Comparison of ENCODE assay signal across 19 mouse cellular contexts in the genomic region with DNA sequence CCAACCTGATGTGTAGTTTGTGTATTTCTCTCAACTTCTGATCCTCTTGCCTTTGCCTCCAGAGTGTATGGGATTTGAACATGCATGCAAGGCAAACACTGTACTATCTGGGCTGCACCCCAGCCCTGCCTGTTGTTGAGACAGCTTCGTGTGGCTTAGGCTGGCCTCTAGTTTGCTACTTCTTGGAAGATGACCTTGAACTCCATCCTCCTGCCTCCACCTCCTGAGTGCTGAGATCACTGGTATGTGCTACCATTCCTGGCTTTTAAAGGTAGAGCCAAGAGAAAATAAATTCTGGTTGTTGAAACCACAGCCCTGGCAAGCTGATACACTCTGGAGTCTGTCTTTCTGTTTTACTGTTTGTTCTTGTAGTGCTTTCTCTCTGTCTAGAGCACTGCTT. TPM values are rescaled to one million over a fixed set of nuclear protein-coding genes. Genes with fewer than 3 reads are reported as not detected.
DNase-seq lines count a peak whose midpoint lies in the region; ATAC-seq and TF ChIP-seq lines count a peak whose summit lies in the region.
"Had no signal": no experiment of that assay in that cellular context is flagged by ENCODE, and none has a peak within 500 bp of the region (broad histone marks: within the 10 kb centered on the region; RNA-seq: fewer than 3 reads in every experiment).

No protein-coding gene starts in this region.

- no peak overlapping the region for H3K9ac ChIP-seq in heart, embryonic 14.5 days (ENCODE audit: low read length)
- H3K9ac ChIP-seq: liver, embryonic 13.5 days; lung, embryonic 15.5 days; midbrain, embryonic 15.5 days had no signal

- H3K36me3 ChIP-seq in heart, embryonic 14.5 days (ENCODE audit: control insufficient read depth, insufficient read depth, low read length) = no peaks in the 10 kb centered on the region
- H3K36me3 ChIP-seq: liver, embryonic 13.5 days; lung, embryonic 15.5 days; midbrain, embryonic 15.5 days had no signal

- intact Hi-C loops in heart, postnatal 10 days (cut with DNase I) = no loop called here

- peaks cover 2 to 22% of the 10 kb centered on the region in 2 experiments for H3K4me1 ChIP-seq in heart, embryonic 14.5 days (ENCODE audit: control insufficient read depth in 2 of 2, insufficient read depth in 2 of 2, low read length in 2 of 2)
- H3K4me1 ChIP-seq in embryonic fibroblast, embryonic 13.5 days (ENCODE audit: control insufficient read depth, insufficient read depth, low read length) = peaks cover 7% of the 10 kb centered on the region; the same call in 1 of the 2 replicates

- H3K9me3 ChIP-seq in heart, embryonic 14.5 days (ENCODE audit: control insufficient read depth, low read length) = no peaks in the 10 kb centered on the region
- H3K9me3 ChIP-seq: liver, embryonic 13.5 days; lung, embryonic 15.5 days; midbrain, embryonic 15.5 days had no signal

- H3K4me3 ChIP-seq in heart, embryonic 14.5 days (ENCODE audit: control insufficient read depth in 1 of 2, insufficient read depth in 1 of 2, low read depth in 1 of 2, low read length in 2 of 2) = no peak overlapping the region
- H3K4me3 ChIP-seq in layer of hippocampus, adult 2 months = no peak overlapping the region
- no peak overlapping the region for H3K4me3 ChIP-seq in embryonic fibroblast, embryonic 13.5 days (ENCODE audit: insufficient read depth, low read length)
- H3K4me3 ChIP-seq: liver, embryonic 13.5 days; lung, embryonic 15.5 days; midbrain, embryonic 15.5 days had no signal

- no peaks in the 10 kb centered on the region for H3K27me3 ChIP-seq in heart, embryonic 14.5 days (ENCODE audit: control insufficient read depth, insufficient read depth, low read length)
- H3K27me3 ChIP-seq: liver, embryonic 13.5 days; lung, embryonic 15.5 days; midbrain, embryonic 15.5 days had no signal

- peak overlapping the region; percentile 25 to 52; a peak in 3 of 4 replicates for H3K27ac ChIP-seq in heart, embryonic 14.5 days (replicated peaks in 1 of 2; ENCODE audit: control insufficient read depth in 1 of 2, insufficient read depth in 1 of 2, low read depth in 2 of 2, low read length in 2 of 2)
- peak overlapping the region; percentile 3; the same call in 1 of the 2 replicates for H3K27ac ChIP-seq in layer of hippocampus, adult 2 months
- peak overlapping the region; percentile 52 for H3K27ac ChIP-seq in embryonic fibroblast, embryonic 13.5 days (ENCODE audit: insufficient read depth, low read length)
- H3K27ac ChIP-seq: liver, embryonic 13.5 days; lung, embryonic 15.5 days; macrophage; midbrain, embryonic 15.5 days had no signal

- TF ChIP-seq POLR2A in embryonic fibroblast, embryonic 13.5 days (IDR thresholded peaks at IDR 0.05; ENCODE audit: low read depth, low read length) = no peak

- TF ChIP-seq CTCF in layer of hippocampus, adult 2 months (conservative IDR thresholded peaks at IDR 0.05) = no peak
- TF ChIP-seq CTCF in embryonic fibroblast, embryonic 13.5 days (IDR thresholded peaks at IDR 0.05; ENCODE audit: borderline replicate concordance, insufficient read depth, low read length) = no peak

- no peak for DNase-seq in heart, postnatal 10 days
- DNase-seq in layer of hippocampus, adult 2 months (ENCODE audit: low spot score in 2 of 2) = no peak
- no peak for DNase-seq in layer of hippocampus, adult 9-10 months (ENCODE audit: low spot score)
- DNase-seq in Muller cell, postnatal 12 days (ENCODE audit: inconsistent ontology term) = peak; percentile 32
- no peak for DNase-seq in thymus, postnatal 25 days
- DNase-seq: adrenal gland, adult 2 months; cerebellum, adult 11 months; cerebellum, postnatal 25 days; gastrocnemius, postnatal 10 days; heart, postnatal 36 days; liver, embryonic 13.5 days; thymus, adult 2 months had no signal

- 16% methylated on average over 1 of the region's 1 CpGs for WGBS in heart, embryonic 14.5 days

- no peak for ATAC-seq in heart, embryonic 14.5 days (ENCODE audit: insufficient number of reproducible peaks, insufficient read depth, low FRiP score, low read depth)
- ATAC-seq: forebrain, embryonic 16.5 days; hindbrain, embryonic 16.5 days; midbrain, embryonic 15.5 days had no signal

- H3K4me2 ChIP-seq in heart, embryonic 14.5 days (ENCODE audit: low read length) = no peak overlapping the region
- H3K4me2 ChIP-seq: liver, embryonic 13.5 days; lung, embryonic 15.5 days; midbrain, embryonic 15.5 days had no signal

RNA-seq across cellular contexts. Expression of a gene that starts 21.2 kb away (rescaled TPM):
- 22.0 and 25.4 TPM in 2 replicates for polyA plus RNA-seq in heart, embryonic 14.5 days (2014; fragmentation: Nextera tagmentation; extraction: Ambion mirVana)
- 10 to 100 TPM; 32.5 to 32.6 TPM for total RNA-seq in heart, postnatal 10 days (2021)
- total RNA-seq in layer of hippocampus, adult 2 months (2021) = 10 to 100 TPM; 41.0 to 48.2 TPM
- polyA plus RNA-seq in embryonic fibroblast, embryonic 13.5 days (2011; ENCODE audit: insufficient read length, low read depth, missing spikeins) = 39.9 and 52.7 TPM in 2 replicates

RNA-seq across cellular contexts. Expression of a gene that starts 57.5 kb away (rescaled TPM):
- 30.4 and 30.7 TPM in 2 replicates for polyA plus RNA-seq in heart, embryonic 14.5 days (2014; fragmentation: Nextera tagmentation; extraction: Ambion mirVana)
- 10 to 100 TPM; 30.4 to 40.8 TPM for total RNA-seq in heart, postnatal 10 days (2021)
- total RNA-seq in layer of hippocampus, adult 2 months (2021) = 10 to 100 TPM; 59.2 to 59.3 TPM
- 26.2 and 27.1 TPM in 2 replicates for polyA plus RNA-seq in embryonic fibroblast, embryonic 13.5 days (2011; ENCODE audit: insufficient read length, low read depth, missing spikeins)

RNA-seq across cellular contexts. Expression of a gene that starts 57.8 kb away (rescaled TPM):
- 166 and 170 TPM in 2 replicates for polyA plus RNA-seq in heart, embryonic 14.5 days (2014; fragmentation: Nextera tagmentation; extraction: Ambion mirVana)
- total RNA-seq in heart, postnatal 10 days (2021) = 100 to 1,000 TPM; 115 to 125 TPM
- total RNA-seq in layer of hippocampus, adult 2 months (2021) = 100 to 1,000 TPM; 110 TPM
- 108 and 115 TPM in 2 replicates for polyA plus RNA-seq in embryonic fibroblast, embryonic 13.5 days (2011; ENCODE audit: insufficient read length, low read depth, missing spikeins)
